Mouse (Mus musculus): ENCODE data around the gene Etfa. TPM values are rescaled to one million over a fixed set of nuclear protein-coding genes. Genes with fewer than 3 reads are reported as not detected.

The Etfa gene
- polyA plus RNA-seq, 1 experiment from 2014 or later, result 124 TPM

DNA sequence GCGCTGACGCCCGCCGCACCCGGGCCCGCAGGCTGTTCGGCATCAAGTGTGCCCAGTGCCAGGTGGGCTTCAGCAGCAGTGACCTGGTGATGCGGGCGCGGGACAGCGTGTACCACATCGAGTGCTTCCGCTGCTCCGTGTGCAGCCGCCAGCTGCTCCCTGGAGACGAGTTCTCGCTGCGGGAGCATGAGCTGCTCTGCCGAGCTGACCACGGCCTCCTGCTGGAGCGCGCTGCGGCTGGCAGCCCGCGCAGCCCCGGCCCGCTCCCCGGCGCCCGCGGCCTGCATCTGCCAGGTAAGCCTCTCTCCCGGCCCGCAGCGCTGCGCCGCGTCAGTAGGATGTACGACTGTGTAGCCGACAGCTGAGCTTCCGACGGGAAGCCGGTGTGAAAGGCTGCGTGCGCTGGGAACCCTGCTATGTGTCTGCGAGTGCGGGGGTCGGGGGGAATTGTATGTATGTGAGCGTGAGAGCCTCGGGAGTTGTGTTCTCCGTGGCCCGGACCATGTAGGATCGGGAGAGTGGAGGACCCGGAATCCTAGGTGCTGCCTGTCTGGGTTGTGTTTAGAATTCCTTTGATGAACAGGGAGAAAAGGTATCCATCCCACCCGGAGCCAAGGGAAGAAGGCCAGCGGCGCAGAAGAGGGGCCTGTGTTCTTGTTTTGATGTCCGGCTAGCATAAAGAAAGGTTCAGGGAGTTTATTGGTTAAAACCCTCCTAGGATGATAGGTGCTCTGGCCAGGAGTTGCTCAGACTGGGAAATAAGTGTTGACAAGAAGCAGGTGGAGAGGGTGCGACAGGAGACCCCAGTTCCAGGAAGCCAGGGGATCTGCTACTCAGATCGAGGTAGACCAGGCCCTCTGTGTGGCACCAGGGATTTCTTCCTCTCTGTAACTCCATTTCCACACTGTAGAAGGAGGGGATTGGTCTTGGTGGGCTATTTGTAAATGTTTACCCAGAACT lies 30.6 kb upstream of the Etfa start:
- ATAC-seq (ENCODE audit: low FRiP score, low read depth), result no peak
- 1% methylated on average over 59 of the region's 59 CpGs for WGBS
- peaks cover 50% of the 10 kb centered on the region for H3K4me1 ChIP-seq

DNA sequence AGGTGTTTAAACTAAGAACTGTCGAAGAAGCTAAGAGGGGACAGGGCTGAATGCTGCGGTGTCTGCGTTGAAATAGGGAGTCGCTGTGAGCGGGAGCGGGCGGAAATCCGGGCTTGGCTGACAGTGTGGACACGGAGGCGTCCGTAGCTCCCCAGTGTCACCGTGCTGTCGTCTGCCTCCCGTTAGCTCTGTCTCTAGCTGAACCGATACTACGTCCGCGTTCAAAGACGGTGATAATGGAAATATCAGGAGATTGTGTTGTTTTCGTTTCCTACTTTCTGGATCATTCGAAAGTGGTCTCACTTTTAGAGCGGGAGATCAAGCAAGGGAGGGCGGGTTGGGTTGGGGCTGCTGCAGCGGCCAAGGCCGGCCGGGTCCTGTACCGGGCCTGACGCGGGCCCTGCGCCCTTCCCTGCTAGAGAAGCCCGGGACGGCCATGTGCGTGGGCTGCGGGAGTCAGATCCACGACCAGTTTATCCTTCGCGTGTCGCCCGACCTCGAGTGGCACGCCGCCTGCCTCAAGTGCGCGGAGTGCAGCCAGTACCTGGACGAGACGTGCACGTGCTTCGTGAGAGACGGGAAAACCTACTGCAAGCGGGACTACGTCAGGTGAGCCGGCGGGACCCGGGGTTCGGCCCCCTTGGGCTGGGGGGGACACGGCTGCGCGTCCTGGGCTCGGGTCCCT lies 29.8 kb upstream of the Etfa start:
- Histone ChIP-seq H3K27me3 (replicated peaks) (peaks cover 93% of the 10 kb centered on the region), H3K9ac (peak overlapping the region; percentile 56), H3K4me3 (peak overlapping the region; percentile 38), H3K9me3 (no peaks in the 10 kb centered on the region), H3K4me2 (replicated peaks) (peak overlapping the region; percentile 63), H3K27ac (no peak overlapping the region), H3K4me1 (peaks cover 49% of the 10 kb centered on the region), H3K36me3 (no peaks in the 10 kb centered on the region)
- WGBS, result under 1% methylated on average over 59 of the region's 59 CpGs
- no peak for ATAC-seq (ENCODE audit: low FRiP score, low read depth)

More for the DNA sequence above, 30.6 kb upstream of the Etfa start:
- Histone ChIP-seq H3K27me3 (replicated peaks) (peaks cover 94% of the 10 kb centered on the region), H3K9me3 (no peaks in the 10 kb centered on the region), H3K36me3 (no peaks in the 10 kb centered on the region), H3K27ac (no peak overlapping the region), H3K4me3 (peak overlapping the region; percentile 38), H3K4me2 (replicated peaks) (peak overlapping the region; percentile 63), H3K9ac (peak overlapping the region; percentile 56)

DNA sequence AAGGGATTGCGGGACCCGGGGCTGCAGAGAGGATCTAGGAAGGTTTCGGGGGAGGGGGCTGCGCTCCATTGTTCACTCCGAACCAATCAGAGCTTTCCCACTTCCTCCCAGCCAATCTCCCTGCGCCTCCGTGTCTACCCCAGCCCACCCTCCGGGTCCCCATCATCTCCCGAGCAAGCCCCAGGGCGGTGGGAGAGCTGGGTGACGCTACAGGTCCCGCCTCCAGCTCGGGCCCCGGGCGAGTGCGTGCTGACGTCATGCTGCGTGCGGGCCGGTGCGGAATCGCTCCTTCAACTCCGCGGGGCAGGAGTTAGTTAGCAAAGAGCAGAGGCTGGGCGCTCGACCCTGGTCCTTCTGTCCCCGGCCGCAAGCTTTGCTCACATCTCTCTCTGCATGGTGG lies 28.8 kb upstream of the Etfa start:
- WGBS, result under 1% methylated on average over 28 of the region's 28 CpGs
- Histone ChIP-seq H3K27ac (no peak overlapping the region), H3K36me3 (no peaks in the 10 kb centered on the region), H3K4me1 (peaks cover 42% of the 10 kb centered on the region), H3K27me3 (replicated peaks) (peaks cover 89% of the 10 kb centered on the region), H3K9ac (no peak overlapping the region), H3K4me2 (replicated peaks) (peak overlapping the region; percentile 63), H3K4me3 (peak overlapping the region; percentile 38), H3K9me3 (no peaks in the 10 kb centered on the region)
- peak; percentile 92 for ATAC-seq (ENCODE audit: low FRiP score, low read depth)

DNA sequence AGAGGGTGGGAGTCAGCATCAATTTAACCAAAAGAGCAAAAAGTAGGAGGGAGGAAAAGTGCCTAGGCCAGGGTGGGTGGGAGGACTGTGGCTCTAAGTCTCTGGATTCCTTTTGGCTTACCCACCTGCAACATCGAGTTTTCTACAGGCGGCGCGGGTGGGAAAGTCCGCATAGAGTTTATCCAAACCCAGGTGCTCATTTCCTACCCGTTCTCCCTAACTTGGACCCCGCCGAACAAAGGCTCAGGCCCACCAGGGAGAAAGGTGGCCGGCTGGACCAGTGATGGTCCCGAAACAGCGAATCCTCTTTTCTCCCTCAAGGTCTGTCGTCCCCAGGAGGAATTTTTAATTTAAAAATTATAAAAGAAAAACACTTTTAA lies 28.3 kb upstream of the Etfa start:
- peak overlapping the region; percentile 38 for H3K4me3 ChIP-seq
- H3K4me2 ChIP-seq (replicated peaks), result peak overlapping the region; percentile 63
- WGBS, result under 1% methylated on average over 12 of the region's 12 CpGs
- 0 out of 2 replicates have a peak, but pooled peaks have one; percentile 5 for ATAC-seq (ENCODE audit: low FRiP score, low read depth)
- 0 out of 2 replicates have a peak overlapping the region, but pooled peaks have one; percentile 45 for H3K9ac ChIP-seq
- H3K27me3 ChIP-seq (replicated peaks), result peaks cover 84% of the 10 kb centered on the region
- peaks cover 40% of the 10 kb centered on the region for H3K4me1 ChIP-seq
- H3K9me3 ChIP-seq, result no peaks in the 10 kb centered on the region
- no peaks in the 10 kb centered on the region for H3K36me3 ChIP-seq
- no peak overlapping the region for H3K27ac ChIP-seq

DNA sequence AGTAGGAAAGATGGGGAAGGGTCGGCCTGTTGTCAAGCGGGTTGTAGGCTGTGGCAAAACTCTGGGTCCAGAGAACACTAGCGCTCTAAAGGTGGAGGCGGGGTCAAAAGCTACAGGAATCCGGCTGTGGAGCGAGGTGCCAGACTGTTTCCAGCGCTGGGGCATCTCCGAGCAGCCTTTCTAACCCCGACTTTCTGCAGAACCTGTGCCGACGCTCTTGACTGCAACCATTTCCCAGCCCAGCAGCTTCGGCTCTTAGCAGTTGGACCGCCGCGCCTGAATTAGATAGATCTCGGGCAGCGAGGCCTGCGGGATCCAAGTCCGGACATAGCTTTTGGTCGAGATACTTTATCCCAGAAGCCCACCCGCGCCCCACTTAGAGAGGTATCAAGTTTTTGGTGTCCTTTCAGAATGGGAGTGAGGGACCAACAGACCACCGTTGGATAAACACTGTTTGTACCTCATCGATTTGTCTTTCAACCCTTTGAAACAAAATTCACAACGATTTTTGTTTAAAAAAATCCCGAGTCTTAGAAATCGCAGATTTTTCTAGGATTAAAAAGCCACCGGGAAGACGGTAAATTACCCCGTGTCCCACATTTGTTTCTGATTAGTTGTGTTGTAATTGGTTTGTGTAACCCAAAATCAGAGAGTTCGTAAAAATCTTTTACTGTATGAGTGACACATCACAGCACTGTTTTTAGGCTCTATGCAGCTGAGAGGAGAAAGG lies 27.8 kb upstream of the Etfa start:
- peak overlapping the region; percentile 38 for H3K4me3 ChIP-seq
- no peak overlapping the region for H3K27ac ChIP-seq
- H3K27me3 ChIP-seq (replicated peaks), result peaks cover 78% of the 10 kb centered on the region
- 3% methylated on average over 31 of the region's 31 CpGs for WGBS
- H3K36me3 ChIP-seq, result no peaks in the 10 kb centered on the region
- peak overlapping the region; percentile 63 for H3K4me2 ChIP-seq (replicated peaks)
- peak overlapping the region; percentile 17; the same call in 1 of the 2 replicates for H3K9ac ChIP-seq
- H3K9me3 ChIP-seq, result no peaks in the 10 kb centered on the region
- peaks cover 35% of the 10 kb centered on the region for H3K4me1 ChIP-seq
- ATAC-seq (ENCODE audit: low FRiP score, low read depth), result no peak

DNA sequence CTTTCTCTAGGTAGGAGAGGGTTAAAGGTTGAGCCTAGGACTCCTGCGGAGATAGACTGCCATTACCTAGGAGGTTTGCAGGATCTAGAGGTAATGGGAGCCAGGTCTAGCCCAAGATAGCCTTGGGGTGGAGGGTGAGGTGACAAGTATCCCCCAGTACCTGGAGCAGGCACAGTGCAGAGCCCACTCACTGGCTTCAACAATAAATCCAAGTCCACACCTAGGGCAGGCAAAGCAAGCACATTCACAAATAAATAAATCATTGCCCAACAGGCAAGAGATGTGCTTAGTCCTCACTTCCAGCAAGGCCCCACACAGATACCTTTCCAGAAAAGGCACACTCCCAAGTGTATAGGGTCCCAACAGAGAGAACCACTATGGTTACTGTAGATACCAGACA lies 27.0 kb upstream of the Etfa start:
- H3K27ac ChIP-seq, result no peak overlapping the region
- no peak overlapping the region for H3K9ac ChIP-seq
- WGBS, result 6% methylated on average over 1 of the region's 1 CpGs
- no peaks in the 10 kb centered on the region for H3K9me3 ChIP-seq
- H3K4me3 ChIP-seq, result no peak overlapping the region
- 0 out of 2 replicates have a peak overlapping the region, but pooled peaks have one; percentile 35 for H3K4me2 ChIP-seq (replicated peaks)
- no peak for ATAC-seq (ENCODE audit: low FRiP score, low read depth)
- peaks cover 75% of the 10 kb centered on the region for H3K27me3 ChIP-seq (replicated peaks)
- peaks cover 32% of the 10 kb centered on the region for H3K4me1 ChIP-seq
- H3K36me3 ChIP-seq, result no peaks in the 10 kb centered on the region

DNA sequence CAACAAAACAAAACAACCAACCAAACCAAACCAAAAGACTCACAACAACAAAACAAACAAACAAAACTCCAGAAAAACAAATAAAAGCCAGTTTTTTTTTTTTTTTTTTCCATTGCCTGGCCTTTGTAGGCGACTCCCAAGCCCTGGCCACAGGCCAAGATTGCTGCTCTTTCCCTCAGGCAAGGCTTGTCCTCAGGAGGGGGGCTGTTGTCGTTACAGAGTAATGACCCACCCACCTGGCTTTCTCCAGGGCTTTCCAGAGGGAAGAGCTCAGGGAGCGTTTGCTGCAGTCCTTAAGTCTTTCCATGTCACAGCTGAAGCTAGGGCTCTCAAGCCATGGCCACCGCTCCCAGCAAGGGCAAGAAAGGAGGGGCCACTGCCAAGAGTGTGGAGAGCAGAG lies 26.3 kb upstream of the Etfa start, which contains the start of gene Isl2:
Gene Isl2, plus strand, starts transcription at position 296 of the 400 bp plus-strand sequence.
- ATAC-seq (ENCODE audit: low FRiP score, low read depth), result no peak
- Histone ChIP-seq H3K9ac (peak within 1 kb of the TSS; percentile 17; the same call in 1 of the 2 replicates), H3K4me3 (no peak within 1 kb of the TSS), H3K27me3 (replicated peaks) (peaks cover 69% of the 10 kb centered on the region), H3K4me1 (peaks cover 29% of the 10 kb centered on the region), H3K4me2 (replicated peaks) (peak within 1 kb of the TSS; percentile 35; the same call in 1 of the 2 replicates), H3K27ac (no peak within 1 kb of the TSS), H3K9me3 (no peaks in the 10 kb centered on the region), H3K36me3 (no peaks in the 10 kb centered on the region)
- 1% methylated on average over 4 of the region's 4 CpGs for WGBS

DNA sequence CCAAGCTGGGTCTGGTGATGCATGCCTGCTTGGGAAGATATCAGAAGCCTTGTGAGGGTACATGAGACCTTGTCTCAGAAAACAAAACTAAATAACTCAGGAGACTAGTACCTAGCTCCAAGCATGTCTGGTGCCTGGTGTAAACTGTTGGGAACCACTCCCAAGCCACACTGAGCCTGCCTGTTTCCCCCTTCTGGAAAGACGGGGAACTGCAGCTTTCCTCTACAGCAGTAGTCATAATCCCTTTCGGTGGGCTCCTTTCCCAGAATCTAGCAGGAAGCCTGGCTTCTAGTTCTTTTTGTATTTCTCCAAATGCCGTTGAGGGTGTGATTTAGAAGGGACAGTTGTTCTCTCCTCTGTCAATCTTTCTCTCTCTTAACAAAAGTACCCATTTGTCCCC lies 23.9 kb upstream of the Etfa start:
- 15% methylated on average over 3 of the region's 3 CpGs for WGBS
- Histone ChIP-seq H3K4me3 (no peak overlapping the region), H3K4me2 (replicated peaks) (no peak overlapping the region), H3K27me3 (replicated peaks) (peaks cover 46% of the 10 kb centered on the region), H3K4me1 (peaks cover 15% of the 10 kb centered on the region; the same call in 1 of the 2 replicates), H3K9ac (no peak overlapping the region), H3K36me3 (no peaks in the 10 kb centered on the region), H3K9me3 (no peaks in the 10 kb centered on the region), H3K27ac (no peak overlapping the region)
- ATAC-seq (ENCODE audit: low FRiP score, low read depth), result no peak

DNA sequence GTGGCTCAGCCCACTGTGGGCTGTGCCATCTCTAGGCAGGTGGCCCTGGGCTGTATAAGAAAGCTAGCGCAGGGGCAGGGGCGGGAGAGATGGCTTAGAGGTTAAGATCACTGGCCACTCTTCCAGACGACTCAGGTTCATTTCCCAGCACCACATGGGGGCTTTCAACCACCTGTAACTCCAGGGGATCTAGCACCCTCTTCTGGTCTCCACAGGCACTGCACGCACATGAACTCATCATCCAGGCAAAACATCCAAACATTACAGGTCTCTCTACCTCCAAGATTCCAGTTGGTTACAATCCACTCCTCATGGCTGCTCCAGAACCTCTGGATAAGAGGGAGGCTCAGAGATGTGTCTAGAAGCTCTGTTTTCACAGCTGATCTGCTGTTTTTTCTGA lies 13.7 kb upstream of the Etfa start:
- Histone ChIP-seq H3K4me2 (replicated peaks) (no peak overlapping the region), H3K4me3 (no peak overlapping the region), H3K9ac (no peak overlapping the region), H3K9me3 (no peaks in the 10 kb centered on the region), H3K27me3 (replicated peaks) (peaks cover 3% of the 10 kb centered on the region; the same call in 1 of the 2 replicates), H3K27ac (no peak overlapping the region), H3K4me1 (no peaks in the 10 kb centered on the region), H3K36me3 (no peaks in the 10 kb centered on the region)
- WGBS, result 27% methylated on average over 4 of the region's 4 CpGs
- no peak for ATAC-seq (ENCODE audit: low FRiP score, low read depth)

DNA sequence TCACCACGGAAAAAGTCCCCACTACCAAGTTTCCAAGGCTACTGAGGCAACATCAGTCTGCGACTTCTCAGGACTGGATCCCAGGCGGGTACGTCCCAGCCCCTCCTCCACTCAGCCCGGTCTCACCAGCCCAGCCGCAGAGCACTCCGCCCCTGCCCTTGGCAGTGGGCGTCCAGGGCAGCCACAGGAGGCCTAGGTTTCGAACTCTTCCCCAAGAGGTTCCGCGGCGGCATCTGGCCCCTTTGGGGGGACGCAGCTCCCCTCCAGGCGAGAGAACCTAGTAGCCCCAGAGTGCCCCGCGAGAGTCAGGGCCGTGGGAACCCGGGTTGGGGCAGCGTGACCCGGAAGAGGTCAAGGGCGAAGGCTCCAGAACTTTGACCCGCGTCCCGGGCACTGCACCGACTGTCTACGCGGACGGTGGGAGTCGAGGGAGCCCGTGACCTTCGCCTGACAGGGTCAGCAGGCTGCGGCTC lies 486 bp downstream of the Etfa start:
- WGBS, result under 1% methylated on average over 32 of the region's 32 CpGs
- Histone ChIP-seq H3K9me3 (no peaks in the 10 kb centered on the region), H3K27ac (peak overlapping the region; percentile 50; the same call in 1 of the 2 replicates), H3K27me3 (replicated peaks) (peaks cover 21% of the 10 kb centered on the region), H3K9ac (peak overlapping the region; percentile 86), H3K4me1 (no peaks in the 10 kb centered on the region), H3K4me3 (peak overlapping the region; percentile 83), H3K36me3 (no peaks in the 10 kb centered on the region), H3K4me2 (replicated peaks) (peak overlapping the region; percentile 81)
- peak; percentile 87 for ATAC-seq (ENCODE audit: low FRiP score, low read depth)

DNA sequence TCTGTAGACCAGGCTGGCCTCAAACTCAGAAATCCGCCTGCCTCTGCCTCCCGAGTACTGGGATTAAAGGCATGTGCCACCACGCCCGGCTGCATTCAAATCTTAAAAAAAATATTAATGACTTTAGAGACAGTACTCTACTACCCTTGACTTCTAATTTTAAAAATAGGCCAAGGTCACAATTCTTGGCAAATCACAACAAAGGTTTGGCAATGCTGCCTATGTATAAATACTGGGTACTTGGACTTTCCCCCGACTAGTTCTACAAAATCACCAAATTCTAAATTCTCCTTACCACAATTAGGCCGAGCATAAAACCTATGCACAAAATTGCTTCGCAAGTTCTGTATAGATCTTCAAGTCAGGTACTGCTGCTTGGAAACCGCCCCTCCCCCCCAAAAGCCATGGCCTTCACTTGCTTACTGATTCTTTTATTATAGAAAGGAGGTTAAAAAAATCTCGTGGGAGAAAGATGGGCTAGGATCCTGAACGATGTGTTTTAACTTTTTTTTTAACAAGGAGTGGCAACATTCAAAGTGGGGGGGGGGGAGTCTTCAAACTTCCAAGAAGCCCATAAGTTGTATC lies 1.3 kb downstream of the Etfa start:
- ATAC-seq (ENCODE audit: low FRiP score, low read depth), result no peak
- no peak overlapping the region for H3K27ac ChIP-seq
- H3K4me2 ChIP-seq (replicated peaks), result peak overlapping the region; percentile 81
- no peaks in the 10 kb centered on the region for H3K36me3 ChIP-seq
- peak overlapping the region; percentile 86; the same call in 1 of the 2 replicates for H3K9ac ChIP-seq
- H3K27me3 ChIP-seq (replicated peaks), result peaks cover 21% of the 10 kb centered on the region
- WGBS, result 81% methylated on average over 10 of the region's 10 CpGs
- H3K4me3 ChIP-seq, result no peak overlapping the region
- H3K4me1 ChIP-seq, result no peaks in the 10 kb centered on the region
- H3K9me3 ChIP-seq, result no peaks in the 10 kb centered on the region
